Comparison of ENCODE assay signal across 13 mouse cellular contexts in the genomic region with DNA sequence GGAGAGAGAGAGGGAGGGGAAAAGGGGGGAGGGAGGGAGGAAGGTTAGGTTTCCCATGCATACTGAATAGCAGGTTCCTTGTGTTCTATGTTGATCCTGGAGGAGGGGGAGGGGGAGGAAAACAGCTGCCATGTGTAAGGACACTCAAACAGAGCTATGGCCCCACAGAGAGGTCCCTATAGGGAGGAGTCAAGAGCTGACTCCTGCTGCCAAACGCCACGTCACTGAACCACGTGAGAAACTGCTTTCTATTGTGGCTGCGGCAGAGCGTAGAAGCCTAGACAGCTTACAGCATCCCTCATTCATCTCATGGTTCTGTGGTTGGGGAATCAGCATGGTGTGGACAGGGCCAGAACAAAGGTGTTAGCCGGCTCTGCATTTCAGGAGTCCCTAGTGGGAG. TPM values are rescaled to one million over a fixed set of nuclear protein-coding genes. Genes with fewer than 3 reads are reported as not detected.
DNase-seq lines count a peak whose midpoint lies in the region; ATAC-seq lines count a peak whose summit lies in the region.
"Had no signal": no experiment of that assay in that cellular context is flagged by ENCODE, and none has a peak within 500 bp of the region (broad histone marks: within the 10 kb centered on the region; RNA-seq: fewer than 3 reads in every experiment).

No protein-coding gene starts in this region.

- H3K27ac ChIP-seq in lung, embryonic 15.5 days = no peak overlapping the region
- H3K27ac ChIP-seq in forebrain, embryonic 10.5 days = peak overlapping the region; percentile 35; the same call in 1 of the 2 replicates
- H3K27ac ChIP-seq in limb, embryonic 13.5 days = no peak overlapping the region

- H3K36me3 ChIP-seq in lung, embryonic 15.5 days = no peaks in the 10 kb centered on the region
- H3K36me3 ChIP-seq in forebrain, embryonic 10.5 days (replicated peaks) = no peaks in the 10 kb centered on the region
- no peaks in the 10 kb centered on the region for H3K36me3 ChIP-seq in limb, embryonic 13.5 days

- H3K4me1 ChIP-seq in lung, embryonic 15.5 days = 0 out of 2 replicates have a peak, but pooled peaks cover 3% of the 10 kb centered on the region
- H3K4me1 ChIP-seq in forebrain, embryonic 10.5 days = peaks cover 28% of the 10 kb centered on the region
- peaks cover 12% of the 10 kb centered on the region for H3K4me1 ChIP-seq in limb, embryonic 13.5 days

- no peak overlapping the region for H3K4me3 ChIP-seq in lung, embryonic 15.5 days
- H3K4me3 ChIP-seq in forebrain, embryonic 10.5 days = no peak overlapping the region
- no peak overlapping the region for H3K4me3 ChIP-seq in limb, embryonic 13.5 days
- H3K4me3 ChIP-seq: myocyte had no signal

- no peaks in the 10 kb centered on the region for H3K27me3 ChIP-seq in lung, embryonic 15.5 days
- peaks cover 12% of the 10 kb centered on the region; the same call in 1 of the 2 replicates for H3K27me3 ChIP-seq in forebrain, embryonic 10.5 days (ENCODE audit: poor library complexity, severe bottlenecking)
- H3K27me3 ChIP-seq in limb, embryonic 13.5 days = no peaks in the 10 kb centered on the region

- no peak for DNase-seq in lung, postnatal 25 days (ENCODE audit: low spot score)
- no peak for DNase-seq in forebrain, embryonic 10.5 days (ENCODE audit: extremely low spot score, low spot score)
- peak; percentile 51 for DNase-seq in retina, embryonic 14.5 days (ENCODE audit: low spot score)
- DNase-seq in adrenal gland, adult (ENCODE audit: inconsistent age in 2 of 2, low spot score in 1 of 2) = no peak
- DNase-seq in urinary bladder, postnatal 4 days (ENCODE audit: low spot score in 2 of 2) = no peak
- no peak for DNase-seq in frontal cortex, postnatal 36 days (ENCODE audit: low spot score in 2 of 2)
- DNase-seq: adrenal gland, postnatal 36 days; gastrocnemius, postnatal 36 days; spleen, adult 18-20 months had no signal

- ATAC-seq in lung, embryonic 15.5 days (ENCODE audit: borderline replicate concordance, extremely low read depth, low FRiP score, low TSS enrichment) = peak; percentile 46; the same call in 1 of the 2 replicates
- peak; percentile 66 for ATAC-seq in limb, embryonic 13.5 days (ENCODE audit: low FRiP score, low read depth)

- H3K4me2 ChIP-seq in lung, embryonic 15.5 days = no peak overlapping the region
- H3K4me2 ChIP-seq in limb, embryonic 13.5 days (replicated peaks) = 0 out of 2 replicates have a peak overlapping the region, but pooled peaks have one; percentile 9

- 45% methylated on average over 6 of the region's 6 CpGs for WGBS in lung, embryonic 15.5 days
- WGBS in forebrain, embryonic 10.5 days = 65% methylated on average over 6 of the region's 6 CpGs
- 49% methylated on average over 6 of the region's 6 CpGs for WGBS in limb, embryonic 13.5 days

- no peaks in the 10 kb centered on the region for H3K9me3 ChIP-seq in lung, embryonic 15.5 days
- peaks cover 5% of the 10 kb centered on the region; the same call in 1 of the 2 replicates for H3K9me3 ChIP-seq in forebrain, embryonic 10.5 days
- 0 out of 2 replicates have a peak, but pooled peaks cover 5% of the 10 kb centered on the region for H3K9me3 ChIP-seq in limb, embryonic 13.5 days

- no peak overlapping the region for H3K9ac ChIP-seq in lung, embryonic 15.5 days
- H3K9ac ChIP-seq in limb, embryonic 13.5 days = no peak overlapping the region

RNA-seq across cellular contexts. Expression of gene Tcl1b2, which starts 52.3 kb away (rescaled TPM):
- not detected in 2 replicates for polyA plus RNA-seq in lung, embryonic 15.5 days (2015; fragmentation: Nextera tagmentation; extraction: Ambion mirVana)
- polyA plus RNA-seq in forebrain, embryonic 10.5 days (2016; fragmentation: Nextera tagmentation; extraction: Ambion mirVana) = not detected in 2 replicates
- polyA plus RNA-seq in limb, embryonic 13.5 days (2015; fragmentation: Nextera tagmentation; extraction: Ambion mirVana) = not detected in 2 replicates
- polyA plus RNA-seq: liver, adult 2 months; myocyte had no signal
